Mouse (Mus musculus) forebrain, embryonic 11.5 days (tissue): ENCODE measurements at regions not wholly inside any gene's neighbourhood (a gene's known extent, or its start where the extent isn't known, plus 50 kb on each side); places are given as distances from the start of the nearest gene placed in this dataset.

ENCODE experiments used
- ATAC-seq: fragments of 200-750 bp; cut with Nextera tagmentation; replicated peaks from 2 replicates; pipeline ENCODE4 v1.8.0; 2017; ENCODE audit warnings: moderate TSS enrichment; ENCODE audit not compliant: low FRiP score
- DNase-seq: peaks from one replicate; pipeline ENCODE4 v3.0.0-alpha.2; 2017; ENCODE audit warnings: low spot score
- H3K27ac ChIP-seq: fragments of 300-500 bp; sonication (generic); 2 replicates; pipeline ENCODE4 v1.5.1; 2014; ENCODE audit warnings: low read depth, low read length
- H3K27me3 ChIP-seq: fragments of 300-500 bp; sonication (generic); 2 replicates; pipeline ENCODE4 v1.6.1; 2014; ENCODE audit warnings: mild to moderate bottlenecking, low read length, mixed read lengths; ENCODE audit not compliant: control insufficient read depth, insufficient read depth
- H3K36me3 ChIP-seq: fragments of 300-500 bp; sonication (generic); 2 replicates; pipeline ENCODE4 v1.6.1; 2014; ENCODE audit warnings: mild to moderate bottlenecking, low read length, moderate library complexity, mixed read lengths; ENCODE audit not compliant: control insufficient read depth, insufficient read depth
- H3K4me1 ChIP-seq: fragments of 300-500 bp; sonication (generic); replicated peaks from 2 replicates; pipeline ENCODE4 v1.6.1; 2014; ENCODE audit warnings: low read length, mixed read lengths; ENCODE audit not compliant: control insufficient read depth, insufficient read depth
- H3K4me2 ChIP-seq: fragments of 300-500 bp; sonication (generic); 2 replicates; pipeline ENCODE4 v1.6.1; 2014; ENCODE audit warnings: low read depth, mild to moderate bottlenecking, low read length, moderate library complexity, mixed read lengths; ENCODE audit not compliant: severe bottlenecking
- H3K4me3 ChIP-seq: fragments of 300-500 bp; sonication (generic); 2 replicates; pipeline ENCODE4 v1.5.1; 2014; ENCODE audit warnings: low read depth, low read length
- H3K9ac ChIP-seq: fragments of 300-500 bp; sonication (generic); 2 replicates; pipeline ENCODE4 v1.6.1; 2014; ENCODE audit warnings: low read length
- H3K9me3 ChIP-seq: fragments of 300-500 bp; sonication (generic); 2 replicates; pipeline ENCODE4 v1.6.1; 2016; ENCODE audit warnings: low read length, mixed read lengths; ENCODE audit not compliant: control insufficient read depth
- WGBS: fragments of 180-500 bp; shearing (Covaris S2); extraction: QIAGEN DNeasy Blood & Tissue Kit; methylation state at CpG from one replicate; pipeline ENCODE4 v1.1.7; 2014; 5-methylcytosine and 5-hydroxymethylcytosine counted together

- H3K27me3 ChIP-seq: no peaks in the 10 kb centered on the region
- WGBS: 92% methylated on average over 5 of the region's 5 CpGs
- ATAC-seq (no peak), DNase-seq (no peak)
- H3K9me3 ChIP-seq: no peaks in the 10 kb centered on the region
- H3K4me2 ChIP-seq: no peak overlapping the region
- no peaks in the 10 kb centered on the region for H3K4me1 ChIP-seq
- H3K36me3 ChIP-seq: no peaks in the 10 kb centered on the region
- no peak overlapping the region for H3K9ac ChIP-seq
- no peak overlapping the region for H3K4me3 ChIP-seq
- H3K27ac ChIP-seq: no peak overlapping the region
Observed at GRCm38 (mm10) chr15:96780606-96781005, 81.1 kb upstream of the Slc38a2 start.

- Histone ChIP-seq H3K27me3 (no peaks in the 10 kb centered on the region), H3K4me1 (no peaks in the 10 kb centered on the region), H3K9me3 (no peaks in the 10 kb centered on the region), H3K4me3 (no peak overlapping the region), H3K9ac (no peak overlapping the region), H3K27ac (no peak overlapping the region), H3K36me3 (no peaks in the 10 kb centered on the region), H3K4me2 (no peak overlapping the region)
- WGBS: 86% methylated on average over 7 of the region's 7 CpGs
- no peak for DNase-seq
- ATAC-seq: no peak
Observed at GRCm38 (mm10) chr15:96779358-96779757, 79.8 kb upstream of the Slc38a2 start.

GRCm38 (mm10) chr15:96778321-96778926 is 78.9 kb upstream of the Slc38a2 start:
- Histone ChIP-seq H3K4me2 (no peak overlapping the region), H3K9ac (no peak overlapping the region), H3K4me3 (no peak overlapping the region), H3K27me3 (no peaks in the 10 kb centered on the region), H3K4me1 (no peaks in the 10 kb centered on the region), H3K27ac (no peak overlapping the region), H3K36me3 (no peaks in the 10 kb centered on the region), H3K9me3 (no peaks in the 10 kb centered on the region)
- DNase-seq (no peak), ATAC-seq (no peak)
- WGBS: 94% methylated on average over 15 of the region's 15 CpGs

GRCm38 (mm10) chr15:96776476-96777075 is 77.0 kb upstream of the Slc38a2 start:
- Histone ChIP-seq H3K9me3 (no peaks in the 10 kb centered on the region), H3K36me3 (no peaks in the 10 kb centered on the region), H3K4me3 (no peak overlapping the region), H3K4me2 (no peak overlapping the region), H3K27me3 (no peaks in the 10 kb centered on the region), H3K9ac (no peak overlapping the region), H3K4me1 (no peaks in the 10 kb centered on the region), H3K27ac (no peak overlapping the region)
- DNase-seq (no peak), ATAC-seq (no peak)
- 87% methylated on average over 9 of the region's 9 CpGs for WGBS

- no peak overlapping the region for H3K4me3 ChIP-seq
- ATAC-seq (no peak), DNase-seq (no peak)
- WGBS: 87% methylated on average over 5 of the region's 5 CpGs
- no peak overlapping the region for H3K27ac ChIP-seq
- no peaks in the 10 kb centered on the region for H3K36me3 ChIP-seq
- H3K27me3 ChIP-seq: no peaks in the 10 kb centered on the region
- H3K4me2 ChIP-seq: no peak overlapping the region
- H3K9ac ChIP-seq: no peak overlapping the region
- no peaks in the 10 kb centered on the region for H3K4me1 ChIP-seq
- H3K9me3 ChIP-seq: no peaks in the 10 kb centered on the region
Observed at GRCm38 (mm10) chr15:96775129-96775528, 75.6 kb upstream of the Slc38a2 start.

- no peak overlapping the region for H3K4me3 ChIP-seq
- ATAC-seq: no peak
- H3K36me3 ChIP-seq: no peaks in the 10 kb centered on the region
- DNase-seq: no peak
- H3K27ac ChIP-seq: no peak overlapping the region
- no peak overlapping the region for H3K9ac ChIP-seq
- WGBS: 82% methylated on average over 6 of the region's 6 CpGs
- no peaks in the 10 kb centered on the region for H3K27me3 ChIP-seq
- H3K9me3 ChIP-seq: no peaks in the 10 kb centered on the region
- H3K4me1 ChIP-seq: no peaks in the 10 kb centered on the region
- H3K4me2 ChIP-seq: no peak overlapping the region
Observed at GRCm38 (mm10) chr15:96774664-96775063, 75.1 kb upstream of the Slc38a2 start.

- Histone ChIP-seq H3K36me3 (no peaks in the 10 kb centered on the region), H3K4me1 (no peaks in the 10 kb centered on the region), H3K9me3 (no peaks in the 10 kb centered on the region), H3K4me3 (no peak overlapping the region), H3K27me3 (no peaks in the 10 kb centered on the region), H3K4me2 (no peak overlapping the region), H3K27ac (no peak overlapping the region), H3K9ac (no peak overlapping the region)
- DNase-seq (no peak), ATAC-seq (no peak)
- 100% methylated on average over 1 of the region's 1 CpGs for WGBS
Observed at GRCm38 (mm10) chr15:96773656-96774055, 74.1 kb upstream of the Slc38a2 start.

- no peaks in the 10 kb centered on the region for H3K36me3 ChIP-seq
- WGBS: 89% methylated on average over 8 of the region's 8 CpGs
- ATAC-seq (no peak), DNase-seq (no peak)
- no peaks in the 10 kb centered on the region for H3K4me1 ChIP-seq
- no peaks in the 10 kb centered on the region for H3K9me3 ChIP-seq
- no peak overlapping the region for H3K4me3 ChIP-seq
- no peak overlapping the region for H3K27ac ChIP-seq
- H3K4me2 ChIP-seq: no peak overlapping the region
- H3K27me3 ChIP-seq: no peaks in the 10 kb centered on the region
- no peak overlapping the region for H3K9ac ChIP-seq
Observed at GRCm38 (mm10) chr15:96772701-96773100, 73.2 kb upstream of the Slc38a2 start.

- WGBS: 93% methylated on average over 8 of the region's 8 CpGs
- no peak for ATAC-seq
Observed at GRCm38 (mm10) chr15:96770786-96771185, 71.3 kb upstream of the Slc38a2 start.

More at GRCm38 (mm10) chr15:96770786-96771185, 71.3 kb upstream of the Slc38a2 start:
- no peak overlapping the region for H3K9ac ChIP-seq
- H3K4me1 ChIP-seq: no peaks in the 10 kb centered on the region
- no peak overlapping the region for H3K27ac ChIP-seq
- H3K4me2 ChIP-seq: no peak overlapping the region
- no peaks in the 10 kb centered on the region for H3K9me3 ChIP-seq
- no peak for DNase-seq
- no peaks in the 10 kb centered on the region for H3K36me3 ChIP-seq
- H3K27me3 ChIP-seq: no peaks in the 10 kb centered on the region
- no peak overlapping the region for H3K4me3 ChIP-seq
